8 mouse cellular contexts compared by ENCODE assay signal in the genomic region with DNA sequence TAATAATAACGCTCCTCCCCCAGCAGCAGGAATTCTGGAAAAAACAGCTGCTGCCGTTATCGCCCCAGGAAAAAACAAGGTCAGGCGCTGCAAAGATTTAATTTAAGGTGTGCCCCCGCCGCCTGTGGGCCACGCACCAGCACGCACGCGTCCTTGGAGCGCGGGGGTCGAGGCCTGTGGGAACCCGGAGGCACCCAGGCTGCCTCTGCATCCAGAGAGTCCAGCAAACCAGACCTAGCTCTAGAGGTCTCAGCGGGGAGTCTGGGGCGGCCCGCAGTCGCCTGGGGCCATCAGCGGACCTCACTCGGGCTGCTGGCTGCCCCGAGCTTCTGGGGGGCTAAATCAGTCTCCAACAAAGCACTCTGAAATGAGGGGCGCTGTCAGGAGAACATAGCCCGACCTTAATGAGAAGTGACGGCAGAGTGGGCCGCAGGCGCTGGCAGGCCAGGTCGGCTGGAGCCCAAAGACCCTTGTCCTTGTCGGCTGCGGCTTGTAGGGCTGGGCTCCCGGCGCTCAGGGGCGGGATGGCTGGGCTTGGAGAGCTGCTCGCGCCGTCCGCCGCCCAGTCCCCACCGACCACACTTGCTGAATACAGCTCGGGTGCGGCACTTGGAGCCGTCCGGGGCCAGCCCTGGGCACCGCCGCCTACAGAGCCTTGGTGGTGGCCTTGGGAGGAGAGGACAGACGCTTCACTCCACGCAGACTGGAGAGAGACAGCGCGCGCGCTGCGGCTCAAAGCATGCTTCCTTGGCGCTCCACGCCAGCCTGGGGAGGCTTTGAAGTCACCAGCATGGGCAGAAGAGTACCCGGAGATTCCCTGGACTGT. TPM values are rescaled to one million over a fixed set of nuclear protein-coding genes. Genes with fewer than 3 reads are reported as not detected.
A peak's percentile ranks its signal among the peaks of the same experiment; 100 is the strongest.
DNase-seq lines count a peak whose midpoint lies in the region; ATAC-seq and TF ChIP-seq lines count a peak whose summit lies in the region.

No protein-coding gene starts in this region.

- no peak for ATAC-seq in kidney, embryonic 16.5 days (ENCODE audit: low FRiP score, low TSS enrichment)
- ATAC-seq in granulocyte monocyte progenitor cell, adult 5-6 weeks (replicated peaks; ENCODE audit: poor library complexity, severe bottlenecking): no peak

- H3K4me1 ChIP-seq in cortical plate, adult 2 months (ENCODE audit: control insufficient read depth, insufficient read depth, low read length): no peaks in the 10 kb centered on the region; the same call in 1 of the 2 replicates
- peaks cover 59% of the 10 kb centered on the region for H3K4me1 ChIP-seq in heart, embryonic 10.5 days
- peaks cover 60% of the 10 kb centered on the region for H3K4me1 ChIP-seq in kidney, embryonic 16.5 days (ENCODE audit: insufficient read depth, low read length)
- peaks cover 61% of the 10 kb centered on the region for H3K4me1 ChIP-seq in midbrain, embryonic 10.5 days
- H3K4me1 ChIP-seq in testis, adult 2 months (ENCODE audit: control insufficient read depth, insufficient read depth, low read length): peaks cover 43% of the 10 kb centered on the region

- H3K27ac ChIP-seq in cortical plate, adult 2 months (ENCODE audit: insufficient read depth, low read length): peak overlapping the region; percentile 90
- peak overlapping the region; percentile 99 for H3K27ac ChIP-seq in heart, embryonic 10.5 days
- peak overlapping the region; percentile 99 for H3K27ac ChIP-seq in kidney, embryonic 16.5 days (ENCODE audit: low read length)
- H3K27ac ChIP-seq in midbrain, embryonic 10.5 days (replicated peaks): peak overlapping the region; percentile 100
- peak overlapping the region; percentile 59 for H3K27ac ChIP-seq in testis, adult 2 months (ENCODE audit: control insufficient read depth, insufficient read depth, low read depth, low read length)

- peak; percentile 27 to 57 for DNase-seq in left cerebral cortex, postnatal 25 days (ENCODE audit: low spot score in 2 of 2)
- no peak for DNase-seq in left cerebral cortex, adult 11 months (ENCODE audit: low spot score)
- no peak for DNase-seq in heart, embryonic 10.5 days (ENCODE audit: low spot score)
- DNase-seq in midbrain, embryonic 10.5 days (ENCODE audit: low spot score): peak; percentile 76

- H3K36me3 ChIP-seq in heart, embryonic 10.5 days: peaks cover 17% of the 10 kb centered on the region
- H3K36me3 ChIP-seq in kidney, embryonic 16.5 days (ENCODE audit: insufficient read depth, low read length): no peaks in the 10 kb centered on the region
- peaks cover 22% of the 10 kb centered on the region for H3K36me3 ChIP-seq in midbrain, embryonic 10.5 days
- H3K36me3 ChIP-seq in testis, adult 2 months (ENCODE audit: control insufficient read depth, insufficient read depth, low read length): no peaks in the 10 kb centered on the region

- H3K27me3 ChIP-seq in heart, embryonic 10.5 days (ENCODE audit: insufficient read depth, poor library complexity, severe bottlenecking): no peaks in the 10 kb centered on the region
- no peaks in the 10 kb centered on the region for H3K27me3 ChIP-seq in kidney, embryonic 16.5 days (ENCODE audit: insufficient read depth, low read length)
- no peaks in the 10 kb centered on the region for H3K27me3 ChIP-seq in midbrain, embryonic 10.5 days (ENCODE audit: low read depth, poor library complexity, severe bottlenecking)
- H3K27me3 ChIP-seq in testis, adult 2 months (ENCODE audit: control insufficient read depth, insufficient read depth, low read length): no peaks in the 10 kb centered on the region

- H3K9me3 ChIP-seq in heart, embryonic 10.5 days: no peaks in the 10 kb centered on the region
- no peaks in the 10 kb centered on the region for H3K9me3 ChIP-seq in kidney, embryonic 16.5 days (ENCODE audit: low read length)
- H3K9me3 ChIP-seq in midbrain, embryonic 10.5 days (replicated peaks): no peaks in the 10 kb centered on the region

- peak overlapping the region; percentile 52 for H3K4me3 ChIP-seq in cortical plate, adult 2 months (ENCODE audit: insufficient read depth, low read length)
- peak overlapping the region; percentile 95 for H3K4me3 ChIP-seq in heart, embryonic 10.5 days
- H3K4me3 ChIP-seq in kidney, embryonic 16.5 days (ENCODE audit: low read length): peak overlapping the region; percentile 96
- H3K4me3 ChIP-seq in midbrain, embryonic 10.5 days: peak overlapping the region; percentile 96
- H3K4me3 ChIP-seq in testis, adult 2 months (ENCODE audit: control insufficient read depth, low read depth, low read length): peak overlapping the region; percentile 52

- no peak for TF ChIP-seq CTCF in cortical plate, adult 2 months (IDR thresholded peaks at IDR 0.05; ENCODE audit: extremely low read depth, insufficient read depth, low read length)
- no peak for TF ChIP-seq CTCF in testis, adult 2 months (IDR thresholded peaks at IDR 0.05; ENCODE audit: control insufficient read depth, insufficient read depth, insufficient replicate concordance, low read depth, low read length)

- peak overlapping the region; percentile 94 for H3K4me2 ChIP-seq in kidney, embryonic 16.5 days (replicated peaks; ENCODE audit: low read depth, low read length)

- H3K9ac ChIP-seq in kidney, embryonic 16.5 days (replicated peaks; ENCODE audit: low read length): peak overlapping the region; percentile 99

- no peak for TF ChIP-seq POLR2A in cortical plate, adult 2 months (IDR thresholded peaks at IDR 0.05; ENCODE audit: extremely low read depth, insufficient read depth, low read length)
- TF ChIP-seq POLR2A in testis, adult 2 months (IDR thresholded peaks at IDR 0.05; ENCODE audit: control insufficient read depth, low read depth, low read length): no peak

- 1% methylated on average over 54 of the region's 54 CpGs for WGBS in heart, embryonic 10.5 days
- whole genome bisulfite sequencing in kidney, embryonic 16.5 days: 1% methylated on average over 54 of the region's 54 CpGs
- under 1% methylated on average over 54 of the region's 54 CpGs for WGBS in midbrain, embryonic 10.5 days

- intact Hi-C loops in left cerebral cortex, postnatal 25 days (cut with DNase I): loop anchor here (1.0 to 2.0 kb wide), 2 partner anchors 45 to 121 kb away; no protein-coding TSS in a partner anchor

RNA-seq across cellular contexts. Expression of gene Slc38a10, which starts 34.4 kb away (rescaled TPM):
- total RNA-seq in left cerebral cortex, postnatal 25 days (2021): 10 to 100 TPM; 82.9 to 88.8 TPM
- 57.7 and 60.3 TPM in 2 replicates for polyA plus RNA-seq in cortical plate, adult 2 months (2012; rRNA removed)
- polyA plus RNA-seq in heart, embryonic 10.5 days (2016; fragmentation: Nextera tagmentation; extraction: Ambion mirVana): 99.0 and 123 TPM in 2 replicates
- 132 and 133 TPM in 2 replicates for polyA plus RNA-seq in kidney, embryonic 16.5 days (2015; fragmentation: Nextera tagmentation; extraction: Ambion mirVana)
- polyA plus RNA-seq in midbrain, embryonic 10.5 days (2016; fragmentation: Nextera tagmentation; extraction: Ambion mirVana): 87.1 and 97.9 TPM in 2 replicates
- 76.3 and 90.4 TPM in 2 replicates for polyA plus RNA-seq in testis, adult 2 months (2012; rRNA removed)
- 58.8 and 62.4 TPM in 2 replicates for total RNA-seq in granulocyte monocyte progenitor cell, adult 5-6 weeks (2014; fragmentation: Nextera tagmentation)
- 43.5 and 51.5 TPM in 2 replicates for total RNA-seq in granulocyte monocyte progenitor cell, adult 5-6 weeks (2017)

RNA-seq across cellular contexts. Expression of gene Bahcc1, which starts 47.2 kb away (rescaled TPM):
- 10 to 100 TPM; 16.3 to 21.9 TPM for total RNA-seq in left cerebral cortex, postnatal 25 days (2021)
- polyA plus RNA-seq in cortical plate, adult 2 months (2012; rRNA removed): 10.1 and 10.2 TPM in 2 replicates
- 7.7 and 12.9 TPM in 2 replicates for polyA plus RNA-seq in heart, embryonic 10.5 days (2016; fragmentation: Nextera tagmentation; extraction: Ambion mirVana)
- 13.2 and 14.2 TPM in 2 replicates for polyA plus RNA-seq in kidney, embryonic 16.5 days (2015; fragmentation: Nextera tagmentation; extraction: Ambion mirVana)
- polyA plus RNA-seq in midbrain, embryonic 10.5 days (2016; fragmentation: Nextera tagmentation; extraction: Ambion mirVana): 14.3 and 16.6 TPM in 2 replicates
- 2.3 and 2.9 TPM in 2 replicates for polyA plus RNA-seq in testis, adult 2 months (2012; rRNA removed)
- 22.5 and 22.9 TPM in 2 replicates for total RNA-seq in granulocyte monocyte progenitor cell, adult 5-6 weeks (2014; fragmentation: Nextera tagmentation)
- 4.7 and 5.9 TPM in 2 replicates for total RNA-seq in granulocyte monocyte progenitor cell, adult 5-6 weeks (2017)

Comparison
In these comparisons a context has a peak if more than half of its experiments do, and no peak if none do; other contexts are left out.
1. DNase-seq: peak in left cerebral cortex, postnatal 25 days (2 of 2) and midbrain, embryonic 10.5 days (single experiment); none in left cerebral cortex, adult 11 months (single experiment) and heart, embryonic 10.5 days (single experiment).
2. Peak in every context shown above with its lines, with median percentiles within 50 percentile points of each other: H3K27ac ChIP-seq and H3K4me3 ChIP-seq.